Mouse (Mus musculus) lung, postnatal 14 days (tissue): ENCODE data around the gene Erc1.

Source experiments
- DNase-seq: peaks from one replicate; pipeline ENCODE4 v3.0.0; 2021

Erc1 gene

DNA sequence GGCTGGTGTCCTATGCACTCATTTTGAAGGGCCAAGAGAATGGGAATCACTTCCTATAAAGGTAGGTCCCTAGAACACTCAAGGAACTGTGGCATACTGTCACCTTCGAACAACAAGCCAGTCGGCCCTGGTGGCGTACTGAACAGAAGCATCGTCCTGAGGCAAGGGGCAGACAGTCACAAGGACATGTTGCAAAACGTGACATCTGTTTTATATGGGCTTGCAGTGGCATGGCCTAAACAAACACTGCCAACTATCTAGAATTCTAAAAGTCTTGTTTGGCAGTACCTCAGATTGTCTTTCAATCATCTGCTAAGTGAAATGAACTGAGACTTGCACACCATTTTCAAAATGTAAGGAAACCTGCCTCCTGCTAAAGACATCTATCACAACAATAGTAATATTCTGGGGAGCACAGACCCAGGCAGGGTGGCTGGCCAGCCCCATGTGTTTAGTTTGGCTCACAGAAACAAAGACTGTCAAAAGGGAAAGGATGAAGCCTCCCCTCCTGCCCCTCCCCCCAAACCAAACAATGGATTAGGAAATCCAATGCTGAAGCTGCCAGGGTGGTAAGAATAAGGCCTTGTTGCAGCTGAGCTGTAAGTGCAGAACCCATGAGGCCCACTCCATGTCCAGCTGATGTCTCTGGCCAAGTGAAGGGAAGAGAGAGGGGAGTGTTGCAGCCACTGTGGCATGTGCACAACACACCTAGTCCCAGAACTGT lies 262.2 kb downstream of the Erc1 start:
- DNase-seq: peak; percentile 64

DNA sequence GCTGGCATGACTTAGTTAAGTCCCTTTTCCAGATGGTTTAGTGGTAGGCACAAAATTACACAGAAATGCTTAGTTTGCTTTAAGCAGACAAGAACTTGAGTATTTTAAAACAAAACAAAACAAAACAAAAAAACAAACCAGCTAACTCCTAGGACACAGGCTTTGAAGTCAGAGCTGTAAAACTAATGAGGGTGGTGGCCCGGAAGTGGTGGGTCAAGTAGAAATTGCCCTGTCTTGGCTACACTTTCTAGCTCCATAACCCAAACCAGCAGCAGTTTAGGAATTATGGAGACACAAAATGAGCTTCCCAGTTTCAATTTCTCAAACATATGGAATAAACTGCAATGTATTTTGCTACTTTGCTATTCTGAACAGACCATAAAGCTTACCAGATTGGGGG lies 263.9 kb downstream of the Erc1 start:
- no peak for DNase-seq

DNA sequence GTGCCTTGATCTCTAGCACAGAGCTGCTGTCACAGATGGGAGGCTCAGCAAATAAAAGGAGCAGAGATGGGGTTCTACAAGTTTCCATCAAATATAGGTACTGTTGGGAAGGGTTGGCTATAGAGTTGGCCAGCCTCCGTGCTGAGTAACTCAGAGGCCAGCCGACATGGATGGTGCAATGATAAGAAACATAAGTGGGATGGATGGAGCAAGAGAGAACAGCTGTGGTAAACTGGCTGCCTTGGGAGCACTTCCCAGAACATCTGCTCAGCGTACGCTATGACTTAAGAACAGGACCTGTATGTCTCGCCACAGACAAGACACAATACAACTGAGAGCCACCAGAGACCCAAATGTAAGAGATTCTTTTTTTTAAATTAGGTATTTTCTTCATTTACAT lies 264.8 kb downstream of the Erc1 start:
- DNase-seq: no peak

DNA sequence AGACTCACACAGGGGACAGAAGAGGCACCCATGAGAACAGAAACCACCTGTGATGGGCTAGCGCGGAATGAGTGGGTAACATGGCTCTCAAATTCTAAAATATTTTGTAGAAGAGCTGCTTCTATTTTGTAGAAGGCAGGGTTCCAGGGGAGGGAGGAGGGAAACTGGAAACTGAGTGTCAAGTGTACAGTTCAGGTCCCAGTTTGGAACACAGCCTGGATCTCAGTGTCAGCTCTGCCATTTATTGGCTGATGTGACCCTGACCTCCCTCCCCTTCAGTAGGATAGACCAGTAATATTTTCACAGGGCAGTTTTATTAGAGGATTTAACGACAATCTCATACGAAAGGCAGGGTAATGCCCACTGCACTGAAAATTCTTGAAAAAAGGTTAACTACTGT lies 271.3 kb downstream of the Erc1 start:
- DNase-seq: no peak

DNA sequence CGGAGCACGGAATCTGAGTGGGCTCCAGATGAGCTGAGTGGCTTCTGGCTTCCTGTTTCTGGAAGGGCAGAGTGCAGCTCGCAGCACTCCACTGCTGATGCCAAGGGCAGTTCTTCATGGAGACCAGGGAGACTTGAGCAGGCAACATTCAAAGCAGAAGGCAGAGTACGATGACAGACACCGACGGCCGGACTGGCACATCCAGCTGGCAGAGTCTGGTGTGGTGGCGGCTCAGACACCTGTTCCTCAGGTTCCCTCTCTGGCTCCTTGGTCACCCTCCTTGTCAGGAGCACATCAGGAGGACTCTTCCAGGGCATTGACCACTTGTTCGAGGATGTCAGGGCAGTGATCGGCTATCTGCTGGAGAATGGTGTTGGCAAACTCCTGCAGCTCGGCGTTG lies 272.6 kb downstream of the Erc1 start:
- no peak for DNase-seq

DNA sequence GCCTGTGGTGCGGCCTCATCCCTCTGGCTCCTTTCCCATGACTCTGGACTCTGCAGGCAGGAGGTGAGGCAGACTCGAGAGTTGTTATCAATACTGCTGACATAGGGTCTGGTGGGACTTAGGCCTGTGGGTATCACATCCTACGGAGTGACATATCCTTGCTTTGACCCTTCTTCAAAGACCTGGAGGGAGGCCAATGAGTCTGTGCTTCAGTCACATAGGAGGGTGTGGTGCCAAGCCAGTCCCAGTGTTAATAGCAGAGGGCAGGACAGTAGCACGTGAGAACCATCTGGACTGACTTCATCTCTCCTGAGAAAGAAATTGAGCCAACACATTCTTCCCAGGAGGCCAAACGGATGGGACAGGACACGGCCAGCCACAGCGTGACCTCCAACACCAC lies 275.7 kb downstream of the Erc1 start:
- no peak for DNase-seq

DNA sequence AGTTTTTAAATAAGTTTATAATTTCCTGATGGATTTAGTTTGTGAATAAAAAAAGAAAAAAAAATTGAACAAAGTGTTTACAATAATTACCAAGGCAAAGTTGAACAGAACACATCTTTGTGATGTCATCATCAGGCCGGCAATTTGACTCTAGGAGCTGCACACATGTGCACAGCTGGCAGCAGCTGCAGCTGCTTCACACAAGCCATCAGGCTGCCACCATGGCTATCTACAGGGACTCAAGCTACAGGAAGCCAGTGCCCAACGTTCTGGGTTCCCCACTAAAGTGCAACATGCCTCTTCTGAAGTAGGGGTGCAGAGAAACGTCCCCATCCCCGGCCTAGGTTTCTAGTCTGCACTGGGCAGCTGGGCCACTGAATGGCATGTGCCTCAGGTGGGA lies 277.2 kb downstream of the Erc1 start:
- DNase-seq: no peak

DNA sequence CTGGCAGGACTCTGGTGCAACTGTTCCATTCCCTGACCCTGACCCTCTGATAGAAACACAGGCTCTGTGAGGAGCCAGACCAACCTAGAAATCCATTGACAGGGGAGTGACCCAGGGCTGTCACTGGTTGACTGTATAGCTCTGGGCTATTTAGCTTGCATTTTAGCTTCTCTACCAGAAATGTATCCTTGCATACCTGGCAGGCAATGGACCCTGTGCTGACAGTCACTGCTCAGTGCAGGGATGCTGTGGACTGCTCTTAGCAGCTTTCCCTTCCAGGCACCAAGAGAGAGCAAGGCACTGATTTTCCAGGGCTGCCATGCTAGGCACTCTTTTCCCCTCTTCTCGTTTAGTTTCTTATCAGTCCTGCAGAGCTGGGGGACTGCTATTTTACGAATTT lies 279.6 kb downstream of the Erc1 start:
- DNase-seq: no peak

DNA sequence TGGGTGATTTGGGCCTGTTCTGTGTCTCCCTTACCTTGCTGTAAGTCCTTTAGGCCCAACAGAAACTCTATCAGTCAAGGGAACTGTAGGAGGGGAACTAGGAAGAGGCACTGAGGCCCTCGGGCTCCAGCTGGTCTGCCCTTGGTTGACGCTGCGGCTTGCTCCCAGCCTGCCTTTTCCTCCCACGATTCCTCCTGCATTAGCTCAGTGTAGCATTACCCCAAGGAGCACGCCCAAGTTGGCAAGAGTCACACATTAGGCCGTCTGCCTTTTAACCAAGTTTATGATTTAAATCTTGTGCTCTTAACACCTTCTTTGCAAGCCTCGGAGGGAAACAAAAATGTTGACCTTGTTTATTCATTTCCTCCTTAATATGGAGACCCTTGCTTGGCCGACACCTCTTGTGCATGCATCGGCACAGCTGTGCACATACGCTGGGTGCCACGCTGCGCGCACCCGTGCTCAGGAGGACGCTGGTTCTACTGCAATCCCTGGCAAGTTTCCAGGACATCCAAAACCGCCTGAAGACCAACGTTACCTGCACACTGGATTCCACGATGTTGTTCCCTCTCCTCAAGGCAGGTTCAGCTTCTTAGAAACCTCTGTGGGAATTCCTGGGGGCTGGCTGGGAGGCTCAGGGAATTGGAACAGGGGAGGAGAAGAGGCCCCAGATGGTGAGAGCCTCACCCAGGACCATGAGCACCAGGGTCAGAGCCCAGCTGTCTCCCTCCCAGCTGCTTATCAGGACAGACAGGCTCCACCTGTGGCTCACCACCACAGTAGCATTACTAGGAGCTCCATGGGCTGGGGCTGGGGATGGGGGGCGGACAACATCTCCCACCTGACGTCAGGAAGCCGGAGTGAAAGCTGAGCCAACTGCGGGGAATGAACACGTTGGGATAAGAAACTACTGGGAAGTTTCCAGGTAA lies 282.3 kb downstream of the Erc1 start:
- DNase-seq: no peak

DNA sequence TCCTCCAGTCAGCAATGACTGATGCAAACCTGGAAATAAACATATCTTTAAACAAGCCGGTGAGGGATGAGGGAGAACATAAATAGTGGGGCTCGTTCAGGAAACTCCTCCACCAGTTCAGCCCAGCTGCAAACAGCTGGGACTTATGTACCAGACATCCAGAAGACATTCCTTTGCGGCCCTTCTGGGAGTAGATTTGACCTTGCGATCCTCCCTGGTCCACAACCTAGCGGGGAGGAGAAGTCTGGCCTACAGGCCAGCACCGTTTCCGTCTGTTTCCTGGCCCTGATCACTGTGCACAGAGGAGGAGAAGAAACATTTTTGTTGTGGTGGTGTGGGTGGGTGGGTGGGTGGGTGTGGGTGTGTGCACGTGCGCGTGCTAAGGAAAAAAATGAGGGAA lies 285.4 kb downstream of the Erc1 start:
- DNase-seq: peak; percentile 10

DNA sequence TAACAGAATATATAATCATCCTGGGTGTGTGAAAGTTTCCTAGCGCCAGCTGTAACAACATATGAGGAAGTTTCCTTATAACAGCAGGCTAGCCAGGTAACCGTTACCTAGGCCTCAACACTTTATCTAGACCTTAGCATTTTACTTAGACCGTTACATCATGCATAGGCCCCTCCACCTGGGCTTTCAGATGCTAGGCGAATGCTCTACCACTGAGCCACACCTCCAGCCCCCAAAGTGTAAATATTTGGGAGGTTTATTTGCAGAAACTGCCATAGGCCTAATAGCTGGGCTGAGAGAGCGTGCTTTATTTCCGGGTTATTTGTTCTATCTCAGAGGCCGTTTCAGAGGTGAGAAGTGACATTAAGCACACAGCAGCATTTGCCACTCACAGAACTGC lies 289.1 kb downstream of the Erc1 start:
- DNase-seq: no peak

DNA sequence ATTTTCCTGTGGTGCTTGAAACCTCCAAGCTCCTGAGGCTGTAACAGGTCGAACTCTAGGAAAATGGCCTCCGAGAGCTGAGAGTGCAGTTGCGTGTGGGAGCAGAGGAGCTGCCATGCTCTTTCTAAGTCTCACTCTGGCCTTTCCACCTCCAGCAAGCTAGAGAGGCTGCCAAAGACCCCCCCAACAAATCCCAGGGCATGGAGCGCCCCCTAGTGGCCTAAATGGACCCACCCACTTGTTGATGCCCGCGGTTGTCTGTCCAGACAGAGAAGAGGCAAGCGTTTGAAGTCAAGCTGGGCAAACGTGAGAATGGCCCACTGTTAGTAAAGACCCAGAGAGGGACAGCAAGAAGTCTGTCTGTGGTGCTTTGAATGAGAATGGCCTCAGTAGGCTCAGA lies 293.5 kb downstream of the Erc1 start:
- no peak for DNase-seq

DNA sequence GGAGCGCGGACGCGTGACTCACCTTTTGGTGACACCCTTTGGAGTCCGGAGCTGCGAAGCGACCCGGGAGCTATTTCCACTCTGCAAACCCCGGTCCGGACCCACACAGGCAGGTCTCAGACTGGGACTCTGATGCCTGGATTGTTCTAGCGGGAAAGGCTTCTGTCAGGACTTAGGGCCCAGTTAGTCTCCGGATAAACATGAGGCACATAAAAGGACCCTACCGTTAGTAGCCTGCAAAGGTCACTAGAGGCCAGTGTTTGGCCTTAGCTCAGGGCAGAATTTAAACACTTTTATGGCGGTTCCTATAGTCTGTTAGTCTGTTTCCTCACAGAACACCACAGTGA lies 303.5 kb downstream of the Erc1 start:
- no peak for DNase-seq

DNA sequence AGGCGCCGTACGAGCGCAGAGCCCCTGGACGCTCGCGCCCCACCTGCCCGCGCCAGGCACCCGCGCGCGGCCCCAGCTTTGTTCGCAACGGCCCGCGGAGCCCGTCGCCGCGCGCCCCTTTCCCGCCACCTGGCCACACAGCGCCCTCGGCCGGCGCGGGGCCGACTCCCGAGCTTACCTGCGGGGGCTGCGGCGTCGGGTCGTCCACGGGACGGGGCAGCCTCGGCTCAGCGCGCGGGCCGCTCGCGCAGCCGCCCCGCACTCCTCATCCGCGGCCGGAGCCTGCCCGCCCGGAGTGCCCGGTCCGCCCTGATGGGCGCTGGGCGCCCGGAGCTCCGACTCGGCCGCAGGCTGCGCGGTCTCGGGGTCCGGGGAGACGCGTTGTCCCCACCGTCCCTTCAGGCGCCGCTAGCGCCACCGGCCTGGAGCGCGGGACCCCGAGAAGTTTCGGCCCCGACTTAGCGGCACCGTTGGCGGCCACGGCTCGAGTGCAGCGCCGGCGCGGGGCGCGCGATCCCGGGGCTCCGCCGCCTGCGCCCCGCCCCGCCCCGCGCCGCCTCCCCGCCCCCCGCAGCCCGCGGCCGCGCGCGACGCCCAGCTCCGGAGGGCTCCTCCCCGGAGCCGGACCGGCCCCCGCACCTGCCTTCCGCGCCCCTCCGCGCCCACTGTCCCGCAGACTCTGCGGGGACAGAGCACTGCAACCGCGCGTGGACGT lies 304.0 kb downstream of the Erc1 start, which contains the start of gene Wnt5b:
Gene Wnt5b, minus strand, starts transcription at position 545 of the 715 bp plus-strand sequence.
- DNase-seq: peak; percentile 16

DNA sequence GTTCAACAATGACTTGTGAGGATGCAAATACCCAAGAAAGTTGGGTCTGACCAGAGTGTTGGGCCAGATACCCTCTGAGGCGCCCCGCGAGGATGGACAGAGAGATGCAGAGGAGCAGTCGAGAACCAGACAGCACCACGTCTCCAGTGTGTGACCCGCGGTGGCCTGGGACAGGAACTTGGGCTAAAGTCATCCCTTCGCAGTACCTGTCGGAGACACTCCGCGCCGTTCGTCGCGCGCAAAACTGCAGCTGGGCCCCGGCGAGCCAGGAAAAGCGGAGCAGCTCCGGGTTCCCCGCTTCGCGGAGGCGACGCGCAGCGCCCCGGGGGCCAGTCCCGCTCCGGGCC lies 304.5 kb downstream of the Erc1 start:
- DNase-seq: no peak

DNA sequence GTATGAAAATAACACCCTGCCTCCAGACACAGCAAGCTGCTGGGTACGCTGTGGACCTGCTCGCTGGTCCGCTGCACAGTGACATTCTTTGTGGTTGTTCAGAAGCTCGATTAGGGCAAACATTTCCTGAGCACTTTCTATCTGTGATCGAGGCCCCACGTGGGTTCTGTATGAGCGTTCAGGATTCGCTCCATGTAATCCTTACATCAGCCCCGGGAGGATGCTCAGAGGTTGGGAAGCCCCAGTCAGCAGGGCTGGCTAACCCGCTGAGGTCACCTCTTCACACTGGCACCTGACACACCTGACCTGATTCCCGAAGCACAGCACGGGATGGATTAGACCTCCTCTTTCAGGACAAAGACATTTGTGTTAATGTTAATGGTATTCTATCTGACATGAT lies 312.1 kb downstream of the Erc1 start:
- DNase-seq: no peak

DNA sequence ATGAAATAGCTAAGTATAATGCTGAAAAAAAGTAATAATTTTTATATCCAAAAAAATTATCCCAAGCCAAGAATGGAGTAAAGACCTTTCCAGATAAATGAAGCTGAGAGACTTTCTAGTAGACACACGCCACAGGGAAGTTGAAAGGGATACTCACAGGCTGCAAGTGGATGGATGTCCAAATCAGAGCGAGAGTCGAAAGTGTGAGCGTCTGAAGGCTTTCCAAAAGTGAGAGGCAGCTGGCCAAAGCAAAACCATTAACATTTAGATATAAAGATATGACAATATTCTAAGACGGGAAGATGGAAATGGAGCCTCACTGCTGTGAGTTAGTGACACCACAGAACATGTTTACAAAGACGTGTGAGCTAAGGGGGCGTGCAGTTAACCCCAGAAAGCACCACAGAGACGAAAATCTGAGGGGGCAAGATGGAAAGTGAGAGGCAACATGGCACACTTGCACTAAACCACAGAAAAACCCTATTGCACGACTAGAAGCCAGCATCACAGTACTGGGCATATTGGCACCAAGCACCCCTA lies 314.7 kb downstream of the Erc1 start:
- no peak for DNase-seq

DNA sequence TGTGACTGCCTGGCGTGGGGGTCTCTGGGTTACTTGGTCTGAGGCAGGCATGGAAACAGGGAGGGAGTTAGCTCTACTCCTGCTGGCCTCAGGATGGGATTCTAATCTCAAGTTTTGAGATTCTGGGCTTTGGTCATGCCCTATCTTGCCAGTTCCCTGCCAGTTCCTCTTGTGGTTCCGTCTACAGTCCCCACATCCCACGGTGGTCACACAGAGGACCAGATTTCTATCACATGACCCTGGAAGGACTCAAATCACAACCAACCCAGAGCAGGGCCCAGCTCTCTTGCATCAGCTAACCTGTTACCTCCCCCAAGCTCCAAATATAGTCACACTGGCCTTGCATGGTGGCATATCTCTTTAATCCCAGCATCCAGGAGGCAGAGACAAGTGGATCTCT lies 318.3 kb downstream of the Erc1 start:
- no peak for DNase-seq

DNA sequence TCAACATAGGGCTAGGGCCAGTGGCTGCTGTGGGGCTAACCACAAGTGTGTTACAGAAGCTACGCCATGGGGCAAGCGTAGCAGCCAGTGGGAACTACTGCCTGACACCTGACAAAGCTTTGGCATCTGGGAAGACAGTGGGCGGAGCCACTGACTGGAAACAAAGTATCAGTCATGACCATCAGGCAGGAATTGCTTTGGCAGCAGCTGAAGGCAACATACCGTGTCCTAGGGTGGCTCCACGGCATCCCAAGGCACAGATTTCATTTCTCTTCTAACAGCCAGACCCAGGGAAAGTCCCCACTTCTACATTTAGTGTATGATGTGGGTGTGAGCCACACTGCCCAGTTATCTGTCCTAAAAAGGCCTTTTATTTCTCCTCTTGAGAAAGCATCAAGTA lies 321.5 kb downstream of the Erc1 start:
- DNase-seq: no peak

DNA sequence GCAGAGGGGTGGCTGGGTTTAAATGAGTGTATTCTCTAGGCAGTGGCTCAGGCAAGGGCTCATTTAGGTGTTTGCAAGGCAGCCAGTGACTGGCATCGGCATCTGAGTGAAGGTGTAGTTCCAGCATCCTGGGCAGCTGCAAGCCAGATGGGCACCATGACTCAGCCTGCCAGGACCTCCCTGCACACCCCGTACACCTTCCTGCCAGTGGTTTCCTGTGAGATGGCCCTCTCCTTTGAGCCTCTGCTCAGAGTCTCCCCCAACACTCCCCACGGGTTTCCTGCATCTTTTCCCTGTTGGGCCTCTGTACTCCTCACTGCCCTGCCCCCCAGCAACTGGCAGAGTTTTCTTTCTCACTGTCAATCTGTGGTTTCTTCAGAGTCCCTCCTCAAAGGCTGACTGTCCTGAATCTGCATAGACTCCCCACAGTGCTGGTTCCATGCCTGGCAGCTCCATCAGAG lies 326.0 kb downstream of the Erc1 start:
- DNase-seq: no peak

DNA sequence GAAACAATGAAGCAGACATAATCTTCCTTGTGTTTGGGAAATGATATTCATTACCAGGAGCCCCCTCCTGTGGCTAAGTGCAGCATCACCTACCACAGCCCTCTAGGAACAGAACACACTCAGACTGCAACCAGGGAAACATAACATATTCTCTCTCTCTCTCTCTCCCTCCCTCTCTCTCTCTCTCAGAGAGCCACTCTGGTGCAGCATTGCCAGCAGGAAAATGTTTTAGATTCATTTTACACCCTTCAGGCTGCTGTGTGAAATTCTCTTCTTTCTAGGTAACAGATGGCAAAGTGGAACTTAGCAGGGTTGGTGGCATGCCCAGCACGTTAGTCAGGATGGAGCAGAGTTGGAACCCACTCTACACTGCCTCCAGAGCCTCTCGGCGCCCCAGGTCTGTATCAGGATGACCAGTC lies 326.5 kb downstream of the Erc1 start:
- no peak for DNase-seq
